Mouse (Mus musculus): ENCODE results near the gene Frmd7. TPM values are rescaled to one million over a fixed set of nuclear protein-coding genes. Genes with fewer than 3 reads are reported as not detected.
A peak's percentile ranks its signal among the peaks of the same experiment; 100 is the strongest.

Gene Frmd7
- 0.11 and 0.14 TPM in 2 replicates for polyA plus RNA-seq (2016; fragmentation: Nextera tagmentation; extraction: Ambion mirVana)

- H3K4me1 ChIP-seq: no peaks in the 10 kb centered on the region
- no peaks in the 10 kb centered on the region; the same call in 1 of the 2 replicates for H3K27me3 ChIP-seq (replicated peaks)
- H3K36me3 ChIP-seq: no peaks in the 10 kb centered on the region
- ATAC-seq: no peak
- 64% methylated on average over 14 of the region's 14 CpGs for WGBS (ENCODE audit: insufficient replicate concordance)
- H3K27ac ChIP-seq: no peak within 1 kb of the TSS
- no peak within 1 kb of the TSS for H3K9ac ChIP-seq
- no peaks in the 10 kb centered on the region for H3K9me3 ChIP-seq (replicated peaks)
- no peak within 1 kb of the TSS for H3K4me2 ChIP-seq
- H3K4me3 ChIP-seq: no peak within 1 kb of the TSS
Measured at GRCm38 (mm10) chrX:50942610-50943009, at the start of gene Frmd7. Gene Frmd7 (minus strand): TSS chrX:50942710.

GRCm38 (mm10) chrX:50991324-50991723 lies 48.8 kb upstream of the Frmd7 start:
- Histone ChIP-seq H3K4me2 (no peak overlapping the region), H3K27ac (no peak overlapping the region), H3K4me3 (no peak overlapping the region), H3K9ac (no peak overlapping the region), H3K27me3 (replicated peaks) (no peaks in the 10 kb centered on the region), H3K36me3 (no peaks in the 10 kb centered on the region), H3K9me3 (replicated peaks) (no peaks in the 10 kb centered on the region), H3K4me1 (no peaks in the 10 kb centered on the region)
- ATAC-seq: no peak
- 78% methylated on average over 5 of the region's 5 CpGs for WGBS (ENCODE audit: insufficient replicate concordance)

- no peak overlapping the region for H3K9ac ChIP-seq
- no peaks in the 10 kb centered on the region for H3K4me1 ChIP-seq
- WGBS (ENCODE audit: insufficient replicate concordance): 70% methylated on average over 6 of the region's 6 CpGs
- H3K27ac ChIP-seq: no peak overlapping the region
- H3K9me3 ChIP-seq (replicated peaks): no peaks in the 10 kb centered on the region
- no peak overlapping the region for H3K4me3 ChIP-seq
- no peak overlapping the region for H3K4me2 ChIP-seq
- no peaks in the 10 kb centered on the region for H3K27me3 ChIP-seq (replicated peaks)
- H3K36me3 ChIP-seq: no peaks in the 10 kb centered on the region
- no peak for ATAC-seq
Measured at GRCm38 (mm10) chrX:50989940-50990339, 47.4 kb upstream of the Frmd7 start.

GRCm38 (mm10) chrX:50988581-50988980 lies 46.1 kb upstream of the Frmd7 start:
- Histone ChIP-seq H3K4me1 (no peaks in the 10 kb centered on the region), H3K9ac (no peak overlapping the region), H3K4me3 (no peak overlapping the region), H3K4me2 (no peak overlapping the region), H3K27ac (no peak overlapping the region), H3K36me3 (no peaks in the 10 kb centered on the region), H3K27me3 (replicated peaks) (no peaks in the 10 kb centered on the region), H3K9me3 (replicated peaks) (no peaks in the 10 kb centered on the region)
- WGBS (ENCODE audit: insufficient replicate concordance): 45% methylated on average over 1 of the region's 1 CpGs
- ATAC-seq: no peak

- Histone ChIP-seq H3K4me2 (no peak overlapping the region), H3K27me3 (replicated peaks) (no peaks in the 10 kb centered on the region), H3K4me1 (no peaks in the 10 kb centered on the region), H3K9ac (no peak overlapping the region), H3K27ac (no peak overlapping the region), H3K9me3 (replicated peaks) (no peaks in the 10 kb centered on the region), H3K4me3 (no peak overlapping the region), H3K36me3 (no peaks in the 10 kb centered on the region)
- no peak for ATAC-seq
- 74% methylated on average over 2 of the region's 2 CpGs for WGBS (ENCODE audit: insufficient replicate concordance)
Measured at GRCm38 (mm10) chrX:50978428-50978827, 35.9 kb upstream of the Frmd7 start.

GRCm38 (mm10) chrX:50972145-50972544 lies 29.6 kb upstream of the Frmd7 start:
- H3K9ac ChIP-seq: no peak overlapping the region
- H3K9me3 ChIP-seq (replicated peaks): no peaks in the 10 kb centered on the region
- no peaks in the 10 kb centered on the region for H3K36me3 ChIP-seq
- ATAC-seq: no peak
- no peak overlapping the region for H3K27ac ChIP-seq
- H3K4me3 ChIP-seq: no peak overlapping the region
- WGBS (ENCODE audit: insufficient replicate concordance): 24% methylated on average over 4 of the region's 4 CpGs
- no peaks in the 10 kb centered on the region for H3K4me1 ChIP-seq
- no peaks in the 10 kb centered on the region for H3K27me3 ChIP-seq (replicated peaks)
- H3K4me2 ChIP-seq: no peak overlapping the region

GRCm38 (mm10) chrX:50969907-50970306 lies 27.4 kb upstream of the Frmd7 start:
- Histone ChIP-seq H3K27ac (no peak overlapping the region), H3K9me3 (replicated peaks) (no peaks in the 10 kb centered on the region), H3K9ac (no peak overlapping the region), H3K4me1 (no peaks in the 10 kb centered on the region), H3K4me3 (no peak overlapping the region), H3K36me3 (no peaks in the 10 kb centered on the region), H3K27me3 (replicated peaks) (no peaks in the 10 kb centered on the region), H3K4me2 (no peak overlapping the region)
- WGBS (ENCODE audit: insufficient replicate concordance): 76% methylated on average over 5 of the region's 5 CpGs
- no peak for ATAC-seq

GRCm38 (mm10) chrX:50968157-50968932 lies 25.8 kb upstream of the Frmd7 start:
- H3K4me2 ChIP-seq: no peak overlapping the region
- H3K27me3 ChIP-seq (replicated peaks): no peaks in the 10 kb centered on the region
- no peaks in the 10 kb centered on the region for H3K4me1 ChIP-seq
- H3K4me3 ChIP-seq: no peak overlapping the region
- WGBS (ENCODE audit: insufficient replicate concordance): 56% methylated on average over 10 of the region's 10 CpGs
- no peak overlapping the region for H3K9ac ChIP-seq
- ATAC-seq: no peak
- H3K36me3 ChIP-seq: no peaks in the 10 kb centered on the region
- H3K9me3 ChIP-seq (replicated peaks): no peaks in the 10 kb centered on the region
- no peak overlapping the region for H3K27ac ChIP-seq

GRCm38 (mm10) chrX:50965157-50965556 lies 22.6 kb upstream of the Frmd7 start:
- Histone ChIP-seq H3K27ac (no peak overlapping the region), H3K9me3 (replicated peaks) (no peaks in the 10 kb centered on the region), H3K27me3 (replicated peaks) (no peaks in the 10 kb centered on the region), H3K4me1 (no peaks in the 10 kb centered on the region), H3K4me2 (no peak overlapping the region), H3K9ac (no peak overlapping the region), H3K36me3 (no peaks in the 10 kb centered on the region), H3K4me3 (no peak overlapping the region)
- WGBS (ENCODE audit: insufficient replicate concordance): 39% methylated on average over 3 of the region's 3 CpGs
- ATAC-seq: peak; percentile 51; the same call in 1 of the 2 replicates

GRCm38 (mm10) chrX:50962955-50963354 lies 20.4 kb upstream of the Frmd7 start:
- Histone ChIP-seq H3K27me3 (replicated peaks) (no peaks in the 10 kb centered on the region), H3K9ac (no peak overlapping the region), H3K27ac (no peak overlapping the region), H3K4me2 (no peak overlapping the region), H3K4me1 (no peaks in the 10 kb centered on the region), H3K36me3 (no peaks in the 10 kb centered on the region), H3K4me3 (no peak overlapping the region), H3K9me3 (replicated peaks) (no peaks in the 10 kb centered on the region)
- WGBS (ENCODE audit: insufficient replicate concordance): 52% methylated on average over 6 of the region's 6 CpGs
- no peak for ATAC-seq

- no peaks in the 10 kb centered on the region for H3K36me3 ChIP-seq
- 43% methylated on average over 2 of the region's 2 CpGs for WGBS (ENCODE audit: insufficient replicate concordance)
- H3K9me3 ChIP-seq (replicated peaks): no peaks in the 10 kb centered on the region
- no peak for ATAC-seq
- H3K4me3 ChIP-seq: no peak overlapping the region
- no peak overlapping the region for H3K4me2 ChIP-seq
- no peaks in the 10 kb centered on the region for H3K4me1 ChIP-seq
- H3K27me3 ChIP-seq (replicated peaks): no peaks in the 10 kb centered on the region
- no peak overlapping the region for H3K27ac ChIP-seq
- H3K9ac ChIP-seq: no peak overlapping the region
Measured at GRCm38 (mm10) chrX:50948633-50949032, 6.1 kb upstream of the Frmd7 start.

GRCm38 (mm10) chrX:50948116-50948515 lies 5.6 kb upstream of the Frmd7 start:
- no peak for ATAC-seq

GRCm38 (mm10) chrX:50937117-50937516 lies 5.4 kb downstream of the Frmd7 start:
- no peaks in the 10 kb centered on the region for H3K4me1 ChIP-seq
- H3K9me3 ChIP-seq (replicated peaks): no peaks in the 10 kb centered on the region
- no peak overlapping the region for H3K4me2 ChIP-seq
- H3K27ac ChIP-seq: no peak overlapping the region
- 73% methylated on average over 3 of the region's 3 CpGs for WGBS (ENCODE audit: insufficient replicate concordance)
- H3K36me3 ChIP-seq: no peaks in the 10 kb centered on the region
- H3K27me3 ChIP-seq (replicated peaks): no peaks in the 10 kb centered on the region
- ATAC-seq: no peak
- no peak overlapping the region for H3K4me3 ChIP-seq
- no peak overlapping the region for H3K9ac ChIP-seq

More at GRCm38 (mm10) chrX:50948116-50948515, 5.6 kb upstream of the Frmd7 start:
- Histone ChIP-seq H3K9ac (no peak overlapping the region), H3K36me3 (no peaks in the 10 kb centered on the region), H3K27me3 (replicated peaks) (no peaks in the 10 kb centered on the region), H3K27ac (no peak overlapping the region), H3K4me1 (no peaks in the 10 kb centered on the region), H3K4me2 (no peak overlapping the region), H3K9me3 (replicated peaks) (no peaks in the 10 kb centered on the region), H3K4me3 (no peak overlapping the region)
- WGBS (ENCODE audit: insufficient replicate concordance): 76% methylated on average over 4 of the region's 4 CpGs
